Mouse (Mus musculus): ENCODE measurements around the gene Rabep2. TPM values are rescaled to one million over a fixed set of nuclear protein-coding genes. Genes with fewer than 3 reads are reported as not detected.

The Rabep2 gene
- total and polyA plus RNA-seq, 2 experiments from 2014 or later: 19.2 to 22.5 TPM

- WGBS: 78% methylated on average over 7 of the region's 7 CpGs
- ATAC-seq: no peak
- H3K4me3 ChIP-seq (ENCODE audit: low read length): no peak overlapping the region
- no peak for DNase-seq (ENCODE audit: low spot score)
- no peaks in the 10 kb centered on the region for H3K36me3 ChIP-seq (ENCODE audit: insufficient read depth, low read length)
- TF ChIP-seq CTCF (IDR thresholded peaks at IDR 0.05; ENCODE audit: low read depth): no peak
- no peak overlapping the region for H3K27ac ChIP-seq
- no peak overlapping the region for H3K4me2 ChIP-seq (ENCODE audit: low read depth, low read length)
- H3K27me3 ChIP-seq (ENCODE audit: insufficient read depth, low read length): no peaks in the 10 kb centered on the region
- H3K4me1 ChIP-seq (ENCODE audit: insufficient read depth, low read length): no peaks in the 10 kb centered on the region
- no peaks in the 10 kb centered on the region for H3K9me3 ChIP-seq (ENCODE audit: low read length)
- no peak overlapping the region for H3K9ac ChIP-seq (replicated peaks; ENCODE audit: low read length)
Measured at GRCm38 (mm10) chr7:126453861-126454260, 25.3 kb downstream of the Rabep2 start.

- DNase-seq (ENCODE audit: low spot score) (no peak), ATAC-seq (no peak)
- H3K4me2 ChIP-seq (ENCODE audit: low read depth, low read length): no peak overlapping the region
- TF ChIP-seq CTCF (IDR thresholded peaks at IDR 0.05; ENCODE audit: low read depth): no peak
- no peak overlapping the region for H3K27ac ChIP-seq
- 72% methylated on average over 2 of the region's 2 CpGs for WGBS
- no peak overlapping the region for H3K9ac ChIP-seq (replicated peaks; ENCODE audit: low read length)
- no peaks in the 10 kb centered on the region for H3K4me1 ChIP-seq (ENCODE audit: insufficient read depth, low read length)
- H3K27me3 ChIP-seq (ENCODE audit: insufficient read depth, low read length): no peaks in the 10 kb centered on the region
- no peaks in the 10 kb centered on the region for H3K36me3 ChIP-seq (ENCODE audit: insufficient read depth, low read length)
- no peak overlapping the region for H3K4me3 ChIP-seq (ENCODE audit: low read length)
- no peaks in the 10 kb centered on the region for H3K9me3 ChIP-seq (ENCODE audit: low read length)
Measured at GRCm38 (mm10) chr7:126455242-126455641, 26.7 kb downstream of the Rabep2 start.

DNA sequence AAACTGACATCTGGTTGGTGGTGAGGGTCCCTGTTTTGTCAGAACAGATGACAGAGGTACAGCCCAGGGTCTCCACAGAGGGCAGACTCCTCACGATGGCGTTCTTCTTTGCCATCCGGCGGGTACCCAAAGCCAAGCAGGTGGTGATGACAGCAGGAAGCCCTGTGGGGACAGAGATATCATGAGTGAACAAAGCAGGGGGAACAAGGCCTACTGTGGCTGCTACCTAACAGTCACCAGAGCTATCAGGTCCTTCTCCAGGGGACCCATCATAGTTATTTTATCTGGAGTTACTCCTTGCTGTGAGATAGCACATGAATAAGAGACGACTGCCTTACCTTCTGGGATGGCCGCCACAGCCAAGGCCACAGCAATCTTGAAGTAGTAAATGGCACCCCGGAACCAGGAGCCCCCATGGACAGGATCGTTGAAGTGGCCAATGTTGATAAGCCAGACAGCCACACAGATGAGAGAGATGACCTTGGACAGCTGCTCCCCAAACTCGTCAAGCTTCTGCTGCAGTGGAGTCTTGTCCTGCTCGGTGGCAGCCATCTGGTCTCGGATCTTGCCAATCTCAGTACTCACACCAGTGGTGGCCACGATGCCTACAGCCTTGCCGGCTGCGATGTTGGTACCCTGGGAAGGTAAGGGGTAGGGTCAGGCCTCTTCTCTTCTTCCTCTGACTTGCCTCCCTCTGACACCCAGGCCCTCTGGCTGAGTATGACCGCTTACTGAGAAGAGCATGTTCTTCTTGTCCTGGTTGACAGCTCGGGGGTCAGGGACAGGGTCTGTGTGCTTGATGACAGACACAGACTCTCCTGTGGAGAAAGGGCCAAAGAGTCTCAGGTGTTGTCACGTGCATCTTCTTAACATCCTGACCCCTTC is 28.1 kb downstream of the Rabep2 start:
- H3K4me2 ChIP-seq (ENCODE audit: low read depth, low read length): no peak overlapping the region
- no peaks in the 10 kb centered on the region for H3K27me3 ChIP-seq (ENCODE audit: insufficient read depth, low read length)
- H3K9ac ChIP-seq (replicated peaks; ENCODE audit: low read length): no peak overlapping the region
- 83% methylated on average over 17 of the region's 17 CpGs for WGBS
- H3K27ac ChIP-seq: no peak overlapping the region
- H3K36me3 ChIP-seq (ENCODE audit: insufficient read depth, low read length): no peaks in the 10 kb centered on the region
- TF ChIP-seq CTCF (IDR thresholded peaks at IDR 0.05; ENCODE audit: low read depth): no peak
- ATAC-seq (no peak), DNase-seq (ENCODE audit: low spot score) (no peak)
- H3K4me1 ChIP-seq (ENCODE audit: insufficient read depth, low read length): no peaks in the 10 kb centered on the region
- no peak overlapping the region for H3K4me3 ChIP-seq (ENCODE audit: low read length)
- H3K9me3 ChIP-seq (ENCODE audit: low read length): no peaks in the 10 kb centered on the region

- no peak overlapping the region for H3K27ac ChIP-seq
- DNase-seq (ENCODE audit: low spot score): no peak
Measured at GRCm38 (mm10) chr7:126458225-126458624, 29.7 kb downstream of the Rabep2 start.

DNA sequence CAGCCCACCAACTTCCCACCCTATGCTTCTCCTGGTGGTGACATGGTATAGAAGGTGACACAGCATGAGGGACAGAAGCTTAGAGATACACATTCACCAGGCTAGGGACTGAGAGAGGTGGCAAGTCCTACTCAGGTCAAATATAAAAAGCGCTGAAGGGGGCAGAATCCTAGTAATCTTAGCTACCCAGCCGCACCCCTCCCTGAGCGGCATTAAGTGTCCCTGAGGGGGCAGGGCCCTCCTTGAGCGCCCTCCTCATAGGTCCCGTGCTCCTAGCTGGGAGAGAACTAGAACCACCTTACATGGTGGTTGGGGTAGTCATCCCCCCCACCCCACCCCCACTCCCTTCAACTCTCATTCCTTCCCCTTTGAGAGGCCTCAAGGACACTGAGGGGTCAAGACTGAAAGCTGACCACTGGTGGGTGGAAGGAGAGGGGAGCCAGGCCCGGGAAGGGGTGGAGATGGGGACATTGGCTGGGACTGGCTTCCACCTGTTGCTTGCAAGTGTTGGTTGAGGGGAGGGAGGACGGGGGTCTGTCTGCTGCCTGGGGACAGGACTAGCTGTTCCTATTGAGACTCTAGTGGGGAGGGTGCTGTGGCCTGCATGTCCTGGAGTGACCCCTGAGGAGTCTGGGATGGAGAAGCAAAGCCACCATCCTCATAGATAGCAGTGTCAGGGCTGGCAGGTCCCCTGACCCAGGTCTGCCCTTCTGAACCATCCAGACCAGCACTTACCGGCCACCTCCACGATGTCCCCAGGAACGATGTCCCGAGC is 30.5 kb downstream of the Rabep2 start:
- no peak overlapping the region for H3K4me3 ChIP-seq (ENCODE audit: low read length)
- H3K9me3 ChIP-seq (ENCODE audit: low read length): no peaks in the 10 kb centered on the region
- no peaks in the 10 kb centered on the region for H3K4me1 ChIP-seq (ENCODE audit: insufficient read depth, low read length)
- H3K4me2 ChIP-seq (ENCODE audit: low read depth, low read length): no peak overlapping the region
- WGBS: 86% methylated on average over 11 of the region's 11 CpGs
- H3K27me3 ChIP-seq (ENCODE audit: insufficient read depth, low read length): no peaks in the 10 kb centered on the region
- DNase-seq (ENCODE audit: low spot score) (no peak), ATAC-seq (no peak)
- H3K9ac ChIP-seq (replicated peaks; ENCODE audit: low read length): no peak overlapping the region
- H3K36me3 ChIP-seq (ENCODE audit: insufficient read depth, low read length): no peaks in the 10 kb centered on the region
- no peak for TF ChIP-seq CTCF (IDR thresholded peaks at IDR 0.05; ENCODE audit: low read depth)
- H3K27ac ChIP-seq: no peak overlapping the region

More at GRCm38 (mm10) chr7:126458225-126458624, 29.7 kb downstream of the Rabep2 start:
- H3K27me3 ChIP-seq (ENCODE audit: insufficient read depth, low read length): no peaks in the 10 kb centered on the region
- H3K4me1 ChIP-seq (ENCODE audit: insufficient read depth, low read length): no peaks in the 10 kb centered on the region
- no peak overlapping the region for H3K4me3 ChIP-seq (ENCODE audit: low read length)
- H3K9me3 ChIP-seq (ENCODE audit: low read length): no peaks in the 10 kb centered on the region
- no peak for TF ChIP-seq CTCF (IDR thresholded peaks at IDR 0.05; ENCODE audit: low read depth)
- no peaks in the 10 kb centered on the region for H3K36me3 ChIP-seq (ENCODE audit: insufficient read depth, low read length)
- 80% methylated on average over 5 of the region's 5 CpGs for WGBS
- H3K4me2 ChIP-seq (ENCODE audit: low read depth, low read length): no peak overlapping the region
- no peak overlapping the region for H3K9ac ChIP-seq (replicated peaks; ENCODE audit: low read length)
- ATAC-seq: no peak

GRCm38 (mm10) chr7:126460623-126461399 is 32.3 kb downstream of the Rabep2 start:
- Histone ChIP-seq H3K4me3 (ENCODE audit: low read length) (no peak overlapping the region), H3K9me3 (ENCODE audit: low read length) (no peaks in the 10 kb centered on the region), H3K4me2 (ENCODE audit: low read depth, low read length) (no peak overlapping the region), H3K27me3 (ENCODE audit: insufficient read depth, low read length) (no peaks in the 10 kb centered on the region), H3K27ac (no peak overlapping the region), H3K4me1 (ENCODE audit: insufficient read depth, low read length) (no peaks in the 10 kb centered on the region), H3K9ac (replicated peaks; ENCODE audit: low read length) (no peak overlapping the region), H3K36me3 (ENCODE audit: insufficient read depth, low read length) (no peaks in the 10 kb centered on the region)
- no peak for TF ChIP-seq CTCF (IDR thresholded peaks at IDR 0.05; ENCODE audit: low read depth)
- no peak for ATAC-seq
- 55% methylated on average over 10 of the region's 10 CpGs for WGBS
- no peak for DNase-seq (ENCODE audit: low spot score)
